Mouse (Mus musculus): ENCODE data around the gene Habp2. TPM values are rescaled to one million over a fixed set of nuclear protein-coding genes. Genes with fewer than 3 reads are reported as not detected.

Gene Habp2
- polyA plus RNA-seq, 1 experiment, result not detected

GRCm38 (mm10) chr19:56292335-56292734, 5.4 kb downstream of the Habp2 start:
- H3K9me3 ChIP-seq, result no peaks in the 10 kb centered on the region
- H3K36me3 ChIP-seq (replicated peaks; ENCODE audit: low read length), result no peaks in the 10 kb centered on the region
- TF ChIP-seq FLI1 (IDR thresholded peaks at IDR 0.05; ENCODE audit: low read length) (no peak), GATA1 (IDR thresholded peaks at IDR 0.05; ENCODE audit: borderline replicate concordance, low read length) (no peak)
- peaks cover 18% of the 10 kb centered on the region for H3K27me3 ChIP-seq (replicated peaks)
- H3K4me3 ChIP-seq (replicated peaks), result no peak overlapping the region
- peaks cover 7% of the 10 kb centered on the region; the same call in 1 of the 2 replicates for H3K4me1 ChIP-seq

- Histone ChIP-seq H3K9me3 (no peaks in the 10 kb centered on the region), H3K27me3 (replicated peaks) (peaks cover 25% of the 10 kb centered on the region), H3K4me3 (replicated peaks) (no peak overlapping the region), H3K36me3 (replicated peaks; ENCODE audit: low read length) (no peaks in the 10 kb centered on the region), H3K4me1 (peaks cover 7% of the 10 kb centered on the region; the same call in 1 of the 2 replicates)
- no peak for TF ChIP-seq GATA1 (IDR thresholded peaks at IDR 0.05; ENCODE audit: borderline replicate concordance, low read length)
- no peak for TF ChIP-seq FLI1 (IDR thresholded peaks at IDR 0.05; ENCODE audit: low read length)
Measured at GRCm38 (mm10) chr19:56294654-56295399, 7.9 kb downstream of the Habp2 start.

GRCm38 (mm10) chr19:56296668-56297067, 9.7 kb downstream of the Habp2 start:
- Histone ChIP-seq H3K27me3 (replicated peaks) (peaks cover 28% of the 10 kb centered on the region), H3K4me3 (replicated peaks) (no peak overlapping the region), H3K9me3 (no peaks in the 10 kb centered on the region), H3K4me1 (peaks cover 7% of the 10 kb centered on the region; the same call in 1 of the 2 replicates), H3K36me3 (replicated peaks; ENCODE audit: low read length) (no peaks in the 10 kb centered on the region)
- no peak for TF ChIP-seq FLI1 (IDR thresholded peaks at IDR 0.05; ENCODE audit: low read length)
- TF ChIP-seq GATA1 (IDR thresholded peaks at IDR 0.05; ENCODE audit: borderline replicate concordance, low read length), result no peak

DNA sequence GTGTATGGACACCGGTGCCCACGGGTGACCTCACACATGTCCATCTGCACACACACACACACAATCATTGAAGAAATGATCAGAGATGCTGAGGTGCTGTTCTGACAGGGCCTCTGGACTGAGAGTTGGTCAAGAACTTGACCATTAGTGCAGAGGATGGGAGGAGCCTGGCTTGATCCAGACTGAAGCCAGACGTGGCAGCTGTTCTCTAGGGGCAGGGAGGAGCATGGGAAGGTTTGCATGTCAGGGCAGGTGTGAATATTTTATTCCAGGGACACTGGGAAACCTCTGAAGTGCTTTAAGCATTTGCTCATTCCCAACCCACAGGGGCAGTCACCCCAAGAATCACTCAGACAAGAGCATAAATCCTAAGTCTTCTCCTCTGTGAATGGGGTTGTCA, 10.3 kb downstream of the Habp2 start:
- TF ChIP-seq FLI1 (IDR thresholded peaks at IDR 0.05; ENCODE audit: low read length) (no peak), GATA1 (IDR thresholded peaks at IDR 0.05; ENCODE audit: borderline replicate concordance, low read length) (no peak)
- H3K4me1 ChIP-seq, result peaks cover 7% of the 10 kb centered on the region; the same call in 1 of the 2 replicates
- no peak overlapping the region for H3K4me3 ChIP-seq (replicated peaks)
- H3K27me3 ChIP-seq (replicated peaks), result peaks cover 28% of the 10 kb centered on the region
- H3K36me3 ChIP-seq (replicated peaks; ENCODE audit: low read length), result no peaks in the 10 kb centered on the region
- no peaks in the 10 kb centered on the region for H3K9me3 ChIP-seq

DNA sequence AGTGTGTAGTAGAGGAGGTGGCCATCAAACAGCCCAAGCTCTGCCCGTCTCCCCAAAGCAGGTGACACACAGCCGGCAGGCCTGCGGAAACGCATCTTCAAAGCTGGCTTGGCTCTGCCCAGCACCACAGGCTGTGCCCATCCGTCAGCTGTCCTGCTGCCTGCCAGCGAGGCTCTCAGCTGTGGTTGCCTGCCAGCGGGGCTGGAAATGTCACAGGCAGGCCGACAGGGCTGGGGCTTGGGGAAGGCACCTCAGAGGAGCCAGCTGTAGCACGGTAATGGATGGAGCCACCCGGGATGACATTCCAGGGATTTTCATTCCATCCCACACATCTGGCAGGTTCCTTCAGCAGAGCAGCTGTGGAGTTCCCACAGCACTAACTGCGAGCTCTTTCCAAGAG, 13.9 kb downstream of the Habp2 start:
- Histone ChIP-seq H3K27me3 (replicated peaks) (peaks cover 22% of the 10 kb centered on the region), H3K4me3 (replicated peaks) (no peak overlapping the region), H3K4me1 (no peaks in the 10 kb centered on the region), H3K36me3 (replicated peaks; ENCODE audit: low read length) (no peaks in the 10 kb centered on the region), H3K9me3 (no peaks in the 10 kb centered on the region)
- TF ChIP-seq GATA1 (IDR thresholded peaks at IDR 0.05; ENCODE audit: borderline replicate concordance, low read length) (no peak), FLI1 (IDR thresholded peaks at IDR 0.05; ENCODE audit: low read length) (no peak)

DNA sequence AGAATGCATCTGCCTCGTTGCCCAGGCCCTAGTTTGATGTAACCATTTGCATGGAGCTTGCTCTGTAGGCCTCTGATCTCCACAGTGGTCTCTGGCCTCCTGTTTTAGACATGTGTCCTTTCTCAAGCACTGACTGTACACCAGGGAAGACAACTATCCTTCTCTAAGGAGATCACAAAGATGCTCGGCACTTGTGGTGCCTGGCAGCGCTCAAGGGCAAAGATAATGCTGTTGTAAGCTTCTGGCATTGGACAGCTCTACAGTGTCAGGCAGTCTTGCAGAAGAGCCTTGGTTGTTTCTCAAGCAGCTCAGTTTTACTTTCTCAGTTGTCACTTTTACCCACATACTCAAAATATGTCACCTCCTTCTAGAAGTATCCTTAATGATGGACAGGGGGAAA, 29.6 kb downstream of the Habp2 start:
- TF ChIP-seq FLI1 (IDR thresholded peaks at IDR 0.05; ENCODE audit: low read length) (no peak), GATA1 (IDR thresholded peaks at IDR 0.05; ENCODE audit: borderline replicate concordance, low read length) (no peak)
- peaks cover 5% of the 10 kb centered on the region for H3K4me1 ChIP-seq
- H3K27me3 ChIP-seq (replicated peaks), result peaks cover 30% of the 10 kb centered on the region
- H3K9me3 ChIP-seq, result no peaks in the 10 kb centered on the region
- no peak overlapping the region for H3K4me3 ChIP-seq (replicated peaks)
- no peaks in the 10 kb centered on the region for H3K36me3 ChIP-seq (replicated peaks; ENCODE audit: low read length)

- H3K36me3 ChIP-seq (replicated peaks; ENCODE audit: low read length), result no peaks in the 10 kb centered on the region
- H3K27me3 ChIP-seq (replicated peaks), result peaks cover 28% of the 10 kb centered on the region
Measured at GRCm38 (mm10) chr19:56319219-56319618, 32.3 kb downstream of the Habp2 start.

DNA sequence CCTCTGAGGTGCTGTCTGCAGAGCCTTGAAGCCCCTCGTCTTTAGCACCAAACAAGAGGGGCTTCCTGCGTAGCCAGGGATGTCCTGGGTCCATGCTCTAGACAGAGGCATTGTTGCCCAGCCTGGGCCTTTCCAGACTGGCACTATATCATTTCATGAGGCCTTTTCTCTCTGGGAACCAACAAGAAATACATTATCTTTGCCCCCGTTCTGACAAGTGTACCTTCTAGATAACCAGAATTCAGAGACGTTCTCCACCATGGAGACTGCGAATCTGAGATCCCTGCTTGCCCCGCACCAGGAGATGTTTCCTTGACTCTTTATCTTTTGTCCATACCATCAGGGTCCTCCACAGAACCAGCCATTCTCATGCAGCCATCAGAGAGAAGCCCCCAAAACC, 32.7 kb downstream of the Habp2 start:
- Histone ChIP-seq H3K4me1 (peaks cover 5% of the 10 kb centered on the region), H3K4me3 (replicated peaks) (no peak overlapping the region), H3K9me3 (no peaks in the 10 kb centered on the region), H3K27me3 (replicated peaks) (peaks cover 27% of the 10 kb centered on the region), H3K36me3 (replicated peaks; ENCODE audit: low read length) (no peaks in the 10 kb centered on the region)
- TF ChIP-seq FLI1 (IDR thresholded peaks at IDR 0.05; ENCODE audit: low read length) (no peak), GATA1 (IDR thresholded peaks at IDR 0.05; ENCODE audit: borderline replicate concordance, low read length) (no peak)

More at GRCm38 (mm10) chr19:56319219-56319618, 32.3 kb downstream of the Habp2 start:
- no peak for TF ChIP-seq FLI1 (IDR thresholded peaks at IDR 0.05; ENCODE audit: low read length)
- no peak for TF ChIP-seq GATA1 (IDR thresholded peaks at IDR 0.05; ENCODE audit: borderline replicate concordance, low read length)
- Histone ChIP-seq H3K9me3 (no peaks in the 10 kb centered on the region), H3K4me1 (peaks cover 5% of the 10 kb centered on the region), H3K4me3 (replicated peaks) (no peak overlapping the region)

GRCm38 (mm10) chr19:56320186-56320860, 33.4 kb downstream of the Habp2 start:
- no peaks in the 10 kb centered on the region for H3K9me3 ChIP-seq
- no peaks in the 10 kb centered on the region for H3K36me3 ChIP-seq (replicated peaks; ENCODE audit: low read length)
- peak overlapping the region; percentile 57 for H3K4me3 ChIP-seq (replicated peaks)
- peaks cover 5% of the 10 kb centered on the region for H3K4me1 ChIP-seq
- peaks cover 27% of the 10 kb centered on the region for H3K27me3 ChIP-seq (replicated peaks)
- TF ChIP-seq GATA1 (IDR thresholded peaks at IDR 0.05; ENCODE audit: borderline replicate concordance, low read length) (no peak), FLI1 (IDR thresholded peaks at IDR 0.05; ENCODE audit: low read length) (no peak)
